In the genomic region with DNA sequence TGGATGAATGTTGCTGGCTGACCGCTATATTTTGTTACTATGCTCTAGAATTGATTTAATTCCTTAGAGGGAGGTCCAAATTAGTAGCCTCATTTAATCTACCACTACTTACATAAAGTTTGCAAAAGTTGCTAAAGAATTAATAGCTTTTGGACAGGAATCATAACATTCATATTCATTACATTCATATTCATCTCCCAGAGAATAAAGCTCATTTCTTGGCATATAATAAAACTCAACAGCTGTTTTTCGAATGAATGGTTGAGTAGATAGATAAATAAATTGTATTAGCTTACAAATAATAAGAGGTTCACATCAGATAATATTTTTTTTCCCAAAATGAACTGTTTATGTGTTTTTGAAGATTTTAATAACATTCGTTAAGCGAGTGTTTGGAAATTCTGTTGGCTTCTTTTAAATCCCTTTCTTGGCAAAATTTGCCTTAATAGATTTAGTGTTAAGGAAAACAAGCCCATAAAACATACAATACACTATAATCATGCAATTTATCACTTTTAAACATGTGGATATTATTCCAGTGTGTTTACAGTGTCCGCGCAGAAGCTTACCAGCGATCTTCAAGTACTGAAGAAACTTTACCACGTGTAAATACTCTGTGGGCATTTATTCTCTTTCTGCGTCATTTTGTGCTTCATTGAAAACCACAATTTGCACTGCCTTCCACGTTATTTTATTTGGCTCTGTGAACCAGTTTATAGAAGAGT, we compare ENCODE assay signal across 15 mouse cellular contexts.
"Had no signal": no experiment of that assay in that cellular context is flagged by ENCODE, and none has a peak within 500 bp of the region (broad histone marks: within the 10 kb centered on the region; RNA-seq: fewer than 3 reads in every experiment).

No protein-coding gene starts in this region.

- DNase-seq: kidney, adult 2 months; kidney, postnatal 14 days; layer of hippocampus, postnatal 36 days; liver, embryonic 13.5 days; lung, postnatal 10 days; lung, postnatal 36 days; midbrain, embryonic 14.5 days; thymus, postnatal 25 days had no signal

- H3K27ac ChIP-seq: hindbrain, postnatal 0 days; layer of hippocampus, adult 2 months; left cerebral cortex, adult 2 months; limb, embryonic 12.5 days; liver, embryonic 13.5 days had no signal

- H3K36me3 ChIP-seq: limb, embryonic 12.5 days; liver, embryonic 13.5 days had no signal

- H3K9me3 ChIP-seq: limb, embryonic 12.5 days; liver, embryonic 13.5 days had no signal

- ATAC-seq: hindbrain, postnatal 0 days; inflammation-experienced regulatory T-cells, adult 6 months; intestine, embryonic 16.5 days had no signal

- H3K4me2 ChIP-seq: limb, embryonic 12.5 days; liver, embryonic 13.5 days; midbrain, embryonic 11.5 days had no signal

- H3K9ac ChIP-seq: limb, embryonic 12.5 days; liver, embryonic 13.5 days had no signal

- H3K4me1 ChIP-seq: limb, embryonic 12.5 days; liver, embryonic 13.5 days had no signal

- H3K4me3 ChIP-seq: layer of hippocampus, adult 2 months; left cerebral cortex, adult 2 months; limb, embryonic 12.5 days; liver, embryonic 13.5 days had no signal

- H3K27me3 ChIP-seq: limb, embryonic 12.5 days; liver, embryonic 13.5 days had no signal
